Mouse (Mus musculus): ENCODE measurements around the gene Mgmt.

Mgmt gene

DNA sequence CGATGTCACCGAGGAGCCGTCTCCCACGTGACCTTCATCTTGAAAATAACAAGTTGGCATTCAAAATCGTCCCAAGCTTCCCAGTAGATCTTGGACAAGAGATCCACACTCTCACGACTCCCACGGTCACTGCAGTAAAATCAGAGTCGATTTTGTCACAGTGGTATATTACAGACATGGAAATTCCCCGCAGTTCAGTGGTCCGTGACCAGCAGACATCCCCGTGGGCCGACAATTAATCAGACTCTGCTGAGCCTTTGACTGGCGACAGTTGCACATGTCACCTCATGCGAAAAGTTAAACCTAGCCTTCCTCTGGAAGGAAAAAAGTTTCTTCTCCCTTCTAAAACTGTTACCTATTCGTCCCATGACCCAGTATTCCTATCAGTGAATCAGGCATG is 106.8 kb downstream of the Mgmt start:
- no peak for DNase-seq (ENCODE audit: low read depth, low spot score)

DNA sequence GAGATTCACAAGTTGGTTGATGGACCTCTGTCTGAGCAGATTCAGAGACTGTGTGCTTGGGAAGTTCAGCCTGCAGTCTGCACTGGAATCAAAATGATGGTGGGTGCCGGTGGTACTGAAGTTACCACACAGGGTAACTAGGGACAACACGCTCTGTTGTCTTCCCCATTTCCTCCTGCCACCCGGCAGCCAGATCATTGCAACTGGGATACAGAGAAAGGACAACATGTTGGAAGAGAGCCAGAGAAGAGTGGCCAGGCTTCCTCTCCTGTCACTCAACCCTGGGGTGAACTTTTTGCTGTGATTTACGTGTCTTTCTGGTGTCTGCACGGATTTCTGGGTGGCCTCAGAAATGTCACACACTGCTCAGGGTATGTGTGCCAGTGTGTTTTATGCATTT is 107.4 kb downstream of the Mgmt start:
- no peak for DNase-seq (ENCODE audit: low read depth, low spot score)

DNA sequence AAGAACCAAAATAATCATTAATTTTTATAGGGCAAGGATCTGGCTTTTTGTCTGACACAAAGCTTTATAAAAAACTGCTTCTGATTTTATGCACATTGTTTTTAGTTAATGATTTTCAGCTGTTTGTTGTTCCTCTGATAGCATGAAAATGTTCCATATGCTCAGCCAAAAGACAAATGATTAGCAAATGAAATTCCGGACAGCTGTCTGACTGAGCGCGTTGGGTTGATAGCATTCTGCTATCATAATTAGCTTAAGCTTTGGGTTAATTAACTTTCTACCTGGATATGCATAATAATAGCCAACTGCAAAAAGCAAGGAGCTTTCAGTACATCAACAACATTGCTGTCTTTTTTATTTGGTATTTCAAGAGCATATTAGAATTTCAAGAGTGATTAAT is 108.0 kb downstream of the Mgmt start:
- DNase-seq (ENCODE audit: low read depth, low spot score), result no peak

DNA sequence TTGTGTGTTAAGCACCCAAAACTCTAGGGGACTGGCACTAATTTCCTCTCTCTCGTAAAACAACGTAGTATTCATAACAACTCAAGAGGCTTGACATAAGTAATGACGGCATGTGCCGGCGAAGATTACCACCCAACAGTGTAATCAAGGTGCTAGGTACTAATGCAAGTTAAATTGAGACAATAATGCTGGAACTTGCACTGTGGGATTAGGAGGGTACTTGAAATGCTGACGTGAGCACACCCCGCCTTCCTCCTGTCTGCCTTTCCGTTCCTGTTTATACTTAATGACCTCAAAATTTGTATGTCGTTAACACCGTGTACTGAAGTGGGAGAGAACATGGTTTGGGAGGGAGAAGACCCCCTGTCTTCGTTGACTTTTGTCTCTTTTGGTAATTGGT is 110.9 kb downstream of the Mgmt start:
- no peak for DNase-seq (ENCODE audit: low read depth, low spot score)

DNA sequence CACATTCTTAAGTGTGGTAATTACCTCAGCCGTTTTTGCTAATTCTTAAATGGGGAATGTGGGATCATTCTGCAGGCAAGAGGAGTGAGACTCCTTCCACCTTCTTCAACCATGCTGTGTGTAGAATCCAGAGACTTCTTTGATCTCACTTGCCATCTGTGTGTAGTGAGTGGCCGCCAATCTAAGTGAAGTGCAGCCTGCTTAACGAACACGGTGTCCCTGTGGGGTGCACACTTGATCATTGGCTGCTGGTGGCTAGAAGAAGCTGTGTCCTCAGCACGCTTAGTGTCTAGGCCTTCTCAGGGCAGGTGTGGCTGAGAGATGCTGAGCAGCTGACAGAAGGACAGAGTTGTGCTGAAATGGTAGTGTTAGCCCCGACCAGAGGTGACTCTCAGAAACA is 113.9 kb downstream of the Mgmt start:
- no peak for DNase-seq (ENCODE audit: low read depth, low spot score)

DNA sequence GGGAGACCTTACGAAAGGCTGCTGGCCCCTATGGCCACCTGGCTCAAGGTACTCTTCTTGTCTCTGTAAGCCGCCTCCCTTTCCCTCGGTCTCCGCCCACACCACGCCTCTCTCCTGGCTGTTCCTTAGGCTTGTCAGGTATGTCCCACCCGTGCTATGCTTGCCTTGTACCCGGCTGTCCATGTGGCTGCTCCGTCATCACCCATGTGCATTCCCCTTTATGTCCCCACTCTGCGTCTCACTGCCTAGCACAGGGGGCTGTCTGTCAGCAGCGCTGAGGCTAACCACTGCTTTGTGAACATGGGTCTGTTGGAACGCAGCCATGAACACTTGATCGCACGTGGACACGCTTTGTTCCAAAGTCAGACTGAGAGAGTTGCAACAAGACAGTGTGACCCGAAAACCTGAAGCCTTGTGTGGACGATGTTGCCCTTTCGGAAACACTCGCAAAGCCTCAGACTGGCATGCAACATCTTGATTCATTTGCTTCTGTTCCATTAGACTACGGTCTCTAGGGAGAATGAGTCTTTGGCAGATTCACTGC is 115.4 kb downstream of the Mgmt start:
- no peak for DNase-seq (ENCODE audit: low read depth, low spot score)

DNA sequence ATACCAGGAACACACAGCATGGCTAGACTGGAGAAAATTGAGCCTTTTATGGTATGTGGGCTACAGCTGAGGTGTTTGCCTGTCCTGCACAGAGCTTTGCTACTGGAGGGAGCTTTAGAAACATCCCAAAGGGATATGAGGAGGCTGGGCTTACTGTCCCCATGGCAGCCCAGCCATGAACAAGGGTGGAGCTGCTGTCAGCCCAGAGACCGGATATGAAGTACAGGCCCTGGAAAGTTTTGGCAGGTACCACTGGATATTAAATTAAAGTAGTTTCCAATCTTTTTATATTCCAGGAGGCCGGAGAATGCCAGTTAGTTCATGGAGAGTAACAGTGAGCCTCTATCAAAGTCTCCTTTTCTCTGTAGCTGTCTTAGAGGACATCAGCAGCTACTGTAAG is 116.0 kb downstream of the Mgmt start:
- no peak for DNase-seq (ENCODE audit: low read depth, low spot score)

DNA sequence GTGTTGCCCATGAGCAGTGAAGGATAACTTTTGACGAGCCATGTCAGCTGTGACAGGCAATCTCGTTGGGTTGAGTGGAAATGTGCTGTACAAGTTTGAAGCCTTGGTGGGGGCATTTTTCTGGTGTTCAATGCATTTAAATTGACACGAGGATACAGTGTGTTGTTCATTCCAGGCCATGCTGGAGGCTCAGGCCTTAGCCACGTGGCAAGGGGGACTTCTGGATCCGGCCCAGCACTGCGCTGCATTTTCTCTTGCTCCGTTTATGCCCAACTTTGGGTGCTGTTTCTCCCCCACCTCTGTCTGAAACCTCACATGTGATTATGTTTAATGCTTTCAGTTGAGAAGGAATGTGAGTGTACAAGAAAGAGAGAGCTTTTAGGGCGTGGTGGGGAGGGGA is 118.3 kb downstream of the Mgmt start:
- DNase-seq (ENCODE audit: low read depth, low spot score), result no peak

DNA sequence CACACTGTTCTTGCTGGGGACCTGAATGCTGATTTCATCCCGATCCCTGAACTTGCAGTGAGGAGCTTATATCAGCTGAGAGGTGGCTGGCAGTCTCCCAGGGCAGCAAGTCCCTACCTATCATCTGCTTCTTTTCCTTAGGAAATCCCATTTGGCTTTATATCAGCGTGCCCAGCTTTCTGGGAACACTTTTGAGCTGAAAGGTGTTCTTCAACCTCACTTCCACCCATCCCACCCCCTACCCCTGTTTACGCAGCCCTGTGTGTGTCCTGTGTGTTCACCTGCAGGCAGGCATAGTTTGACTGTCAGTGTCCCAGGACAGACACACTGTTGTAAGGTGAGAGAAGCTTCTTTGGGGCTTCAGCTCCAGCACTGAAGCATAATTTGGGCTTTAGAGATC is 119.0 kb downstream of the Mgmt start:
- no peak for DNase-seq (ENCODE audit: low read depth, low spot score)

DNA sequence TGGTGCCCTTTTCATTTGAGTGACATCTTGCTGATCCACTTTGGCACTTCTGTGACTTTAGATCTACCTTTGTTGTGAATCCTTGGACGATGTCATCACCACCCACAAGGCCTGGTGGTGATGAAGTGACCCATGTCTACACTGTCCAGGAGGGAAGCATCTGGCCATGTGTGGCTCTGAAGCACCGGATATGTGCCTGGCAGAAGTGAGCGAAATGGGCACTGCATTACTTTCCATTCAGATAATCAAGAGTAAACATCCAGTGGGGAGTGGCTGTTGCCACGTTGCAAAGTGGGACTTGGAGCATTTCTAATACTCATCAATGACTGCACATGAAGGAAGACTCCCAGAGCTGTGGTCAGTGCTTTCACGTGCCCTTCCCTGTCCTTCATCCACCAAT is 124.2 kb downstream of the Mgmt start:
- DNase-seq (ENCODE audit: low read depth, low spot score), result no peak

DNA sequence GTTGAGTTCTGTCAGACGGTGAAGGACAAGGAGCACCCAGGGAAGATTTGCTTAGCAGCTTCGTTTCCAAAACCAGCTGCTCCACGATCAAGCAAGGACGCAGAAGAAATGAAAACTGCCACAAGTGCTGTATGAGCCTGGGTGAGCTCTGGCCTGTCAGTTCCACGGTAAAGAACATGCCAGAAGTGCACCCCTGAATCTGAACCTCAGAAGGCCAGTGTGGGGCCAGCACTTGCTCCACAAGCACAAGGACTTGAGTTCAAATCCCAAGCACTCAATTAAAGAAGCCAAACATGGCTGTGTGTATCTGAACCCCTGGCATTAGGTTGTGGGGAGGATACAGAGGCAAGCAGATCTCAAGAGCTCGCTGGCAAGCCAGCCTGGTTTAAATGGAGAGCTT is 125.8 kb downstream of the Mgmt start:
- DNase-seq (ENCODE audit: low read depth, low spot score), result no peak

DNA sequence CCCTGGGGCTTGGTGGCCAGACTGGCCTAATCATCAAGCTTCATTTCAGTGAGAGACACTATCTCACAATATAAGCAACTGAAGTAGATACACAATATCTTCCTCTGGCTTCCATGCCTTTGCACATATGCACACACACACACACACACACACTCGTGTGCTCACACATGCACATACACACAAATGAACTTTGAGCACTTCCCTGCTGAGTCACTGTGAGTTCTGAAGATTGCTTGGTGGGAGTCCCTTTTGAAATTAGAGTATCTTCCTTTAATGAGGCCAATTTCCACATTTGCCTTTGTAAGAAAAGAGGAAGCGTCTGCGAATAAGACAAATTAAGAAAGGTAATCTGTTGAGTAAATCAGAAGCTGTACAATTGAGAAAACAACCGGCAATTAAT is 136.4 kb downstream of the Mgmt start:
- no peak for DNase-seq (ENCODE audit: low read depth, low spot score)

DNA sequence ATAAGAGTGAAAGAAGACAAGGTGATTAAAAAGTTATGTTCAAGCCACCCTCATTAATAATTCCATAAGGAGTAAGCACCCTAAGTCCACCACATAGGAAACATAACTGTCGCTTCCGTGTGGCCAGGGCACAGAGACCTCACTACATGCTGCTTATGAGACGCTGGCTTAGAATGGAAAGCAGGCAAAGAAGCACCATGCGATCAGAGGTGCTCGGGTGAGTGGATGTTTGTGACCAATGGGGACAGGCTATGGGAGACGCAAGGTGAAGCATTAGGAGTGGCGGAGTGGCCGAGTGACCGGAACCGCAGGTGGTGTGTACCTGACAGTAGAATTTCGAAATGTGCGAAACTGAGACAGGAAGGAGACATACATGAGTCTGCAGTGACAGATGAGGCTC is 138.8 kb downstream of the Mgmt start:
- DNase-seq (ENCODE audit: low read depth, low spot score), result no peak

DNA sequence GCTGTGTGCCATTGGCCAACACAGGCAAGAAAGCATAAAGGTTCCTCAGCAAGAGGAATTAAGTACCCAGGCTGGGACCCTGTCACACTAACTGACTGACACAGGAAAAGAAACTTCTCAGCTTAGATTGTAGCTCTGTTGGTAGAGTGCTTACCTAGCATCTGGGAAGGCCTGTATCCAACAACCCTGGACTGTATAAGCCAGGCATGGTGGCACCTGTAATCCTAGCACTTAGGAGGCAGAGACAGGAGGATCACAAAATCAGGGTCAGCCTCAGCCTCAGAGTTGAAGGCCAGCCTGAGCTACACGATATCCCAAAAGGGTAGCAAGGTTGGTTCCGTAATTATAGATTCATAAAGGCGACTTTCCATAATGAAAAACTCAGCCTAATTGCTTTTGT is 140.6 kb downstream of the Mgmt start:
- DNase-seq (ENCODE audit: low read depth, low spot score), result no peak

DNA sequence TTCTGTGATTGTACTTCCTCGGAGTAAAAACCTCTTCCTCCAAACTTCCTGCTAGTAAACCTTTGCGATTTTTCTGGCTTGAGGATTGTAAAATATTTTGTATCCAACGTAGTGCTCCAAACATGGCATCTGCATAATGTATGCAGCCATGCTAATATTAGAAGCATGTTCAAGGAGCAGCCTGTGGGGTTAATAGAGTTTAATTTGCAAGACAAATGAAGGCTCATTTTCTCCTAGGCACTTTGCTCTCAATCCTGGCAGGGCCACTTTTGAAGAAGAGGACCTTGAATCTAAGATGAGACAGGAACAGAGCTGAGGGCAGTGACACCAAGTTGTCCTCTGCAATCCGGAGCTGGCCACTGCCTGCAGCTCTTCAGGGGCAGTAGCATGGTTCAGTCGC is 141.5 kb downstream of the Mgmt start:
- DNase-seq (ENCODE audit: low read depth, low spot score), result no peak

DNA sequence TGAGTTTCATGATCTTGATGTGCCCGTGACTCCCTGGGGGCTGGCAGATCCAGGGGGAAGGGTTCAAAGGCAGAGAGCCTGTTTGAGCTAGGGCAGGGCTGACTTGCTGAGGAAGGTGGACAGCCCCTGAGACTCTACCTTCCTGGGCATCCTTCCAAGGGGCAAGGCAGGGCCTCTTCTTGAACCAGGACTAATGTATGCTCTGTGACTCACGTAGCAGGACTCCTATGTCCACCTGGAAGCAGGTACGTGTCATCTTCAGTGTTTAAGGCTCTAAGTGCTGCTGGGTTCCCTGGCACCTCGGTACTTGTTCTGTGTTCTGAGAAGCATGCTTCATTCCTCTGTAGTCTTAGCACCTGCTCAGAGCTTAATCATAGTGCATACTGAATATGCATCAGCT is 143.1 kb downstream of the Mgmt start:
- no peak for DNase-seq (ENCODE audit: low read depth, low spot score)

DNA sequence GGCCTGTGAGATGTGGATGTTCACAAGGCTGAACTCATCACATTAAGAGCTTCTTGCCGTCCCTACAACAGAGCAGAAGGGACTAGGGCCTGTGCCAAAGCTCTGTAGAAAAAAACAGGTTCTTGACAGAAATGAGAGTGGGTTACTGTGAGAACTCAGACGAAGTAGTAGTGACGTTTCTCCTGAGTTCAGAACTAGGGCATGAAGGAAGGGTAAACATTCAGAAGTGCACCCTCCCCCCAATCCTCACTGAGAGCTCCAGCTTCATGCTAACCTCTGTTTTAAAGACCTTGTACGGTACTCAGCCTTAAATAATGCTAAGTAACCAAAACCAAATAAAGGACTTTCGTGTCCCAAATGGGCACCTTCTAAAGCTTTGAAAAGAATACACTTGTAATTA is 143.5 kb downstream of the Mgmt start:
- DNase-seq (ENCODE audit: low read depth, low spot score), result no peak

DNA sequence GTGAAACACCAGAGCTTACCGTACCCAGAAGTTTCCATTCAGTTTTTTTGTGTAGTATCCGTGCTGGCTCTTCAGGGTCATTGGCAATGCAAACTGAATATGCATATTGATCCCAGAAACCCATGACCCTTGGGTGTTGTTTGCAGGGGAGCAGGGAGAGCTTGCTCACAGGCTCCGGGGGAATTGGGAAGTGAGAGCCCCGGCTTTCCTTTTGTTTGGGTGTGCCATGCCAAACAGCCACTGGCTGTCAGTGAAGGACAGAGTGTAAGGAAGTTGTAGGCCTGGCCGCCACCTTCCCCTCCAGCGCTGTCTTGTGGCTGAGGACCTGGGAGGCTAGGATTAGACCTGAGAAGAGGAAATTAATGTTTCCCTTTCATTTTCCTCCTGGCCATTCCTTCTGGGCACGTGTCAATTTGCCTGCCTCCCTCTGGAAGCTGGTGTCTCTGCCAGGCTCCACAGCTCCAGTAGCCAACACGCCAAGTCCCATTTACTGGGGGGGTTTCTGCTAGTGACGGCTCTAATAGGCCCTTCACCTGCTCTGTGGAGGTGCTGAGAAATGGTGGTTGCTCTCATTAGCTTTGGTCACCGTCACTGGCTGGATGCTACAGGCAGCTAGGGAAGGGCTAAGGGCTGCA is 144.0 kb downstream of the Mgmt start:
- DNase-seq (ENCODE audit: low read depth, low spot score), result no peak

DNA sequence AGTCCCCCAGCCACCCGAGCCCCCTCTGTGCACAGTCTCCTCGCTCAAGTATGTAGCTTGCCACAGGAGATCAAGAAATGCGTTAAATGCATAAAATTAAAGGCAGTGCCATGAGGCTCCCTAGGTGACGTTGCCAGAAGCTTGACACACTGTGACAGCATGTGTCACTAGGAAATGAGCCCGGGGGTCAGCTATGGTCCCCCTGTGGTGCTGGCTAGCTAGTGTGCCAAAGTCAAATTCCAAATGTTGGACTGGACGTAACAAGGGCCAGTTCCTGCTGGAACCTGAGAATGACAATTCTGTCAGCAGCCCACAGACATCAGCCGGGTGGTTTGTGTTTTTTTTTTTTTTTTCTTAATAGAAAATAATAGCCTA is 144.5 kb downstream of the Mgmt start:
- DNase-seq (ENCODE audit: low read depth, low spot score), result no peak

DNA sequence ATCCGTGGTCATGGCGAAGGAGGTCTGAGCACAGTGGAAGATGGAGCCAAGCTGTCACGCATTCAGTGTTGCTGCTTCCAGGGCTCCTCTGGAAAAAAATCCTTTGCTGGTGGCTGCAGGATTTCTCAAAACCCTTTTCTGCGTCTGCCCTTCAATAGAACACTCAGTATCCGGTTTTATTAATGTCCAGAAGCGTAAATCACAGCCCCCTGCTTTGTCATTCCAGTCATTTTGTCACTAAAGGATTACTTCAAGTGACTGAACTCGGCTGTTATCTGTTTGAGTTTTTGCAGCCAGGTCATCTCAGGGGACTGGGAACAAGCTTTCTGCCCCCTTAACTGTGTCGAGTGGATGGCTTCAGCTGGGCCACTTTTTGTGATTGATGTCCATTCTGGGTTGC is 146.2 kb downstream of the Mgmt start:
- no peak for DNase-seq (ENCODE audit: low read depth, low spot score)

DNA sequence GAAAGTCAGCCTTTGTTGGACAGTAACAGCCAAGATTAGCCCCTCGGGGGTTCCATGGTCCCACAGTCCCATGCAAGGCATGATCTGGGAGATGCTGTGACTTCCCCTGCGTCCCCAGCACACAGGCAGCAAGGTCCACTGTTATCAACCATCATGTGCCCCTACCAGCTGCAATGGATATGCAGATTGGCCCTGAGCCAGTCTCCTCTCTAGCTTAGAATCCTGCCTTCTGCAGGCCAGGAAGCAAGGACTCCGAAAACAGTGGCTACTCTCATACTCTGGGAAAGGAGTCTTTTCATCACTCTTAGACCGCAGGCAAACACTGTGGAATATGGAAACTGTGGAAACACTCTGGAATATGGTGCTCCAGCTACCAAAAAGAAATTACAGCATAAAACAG is 152.5 kb downstream of the Mgmt start:
- DNase-seq (ENCODE audit: low read depth, low spot score), result no peak

DNA sequence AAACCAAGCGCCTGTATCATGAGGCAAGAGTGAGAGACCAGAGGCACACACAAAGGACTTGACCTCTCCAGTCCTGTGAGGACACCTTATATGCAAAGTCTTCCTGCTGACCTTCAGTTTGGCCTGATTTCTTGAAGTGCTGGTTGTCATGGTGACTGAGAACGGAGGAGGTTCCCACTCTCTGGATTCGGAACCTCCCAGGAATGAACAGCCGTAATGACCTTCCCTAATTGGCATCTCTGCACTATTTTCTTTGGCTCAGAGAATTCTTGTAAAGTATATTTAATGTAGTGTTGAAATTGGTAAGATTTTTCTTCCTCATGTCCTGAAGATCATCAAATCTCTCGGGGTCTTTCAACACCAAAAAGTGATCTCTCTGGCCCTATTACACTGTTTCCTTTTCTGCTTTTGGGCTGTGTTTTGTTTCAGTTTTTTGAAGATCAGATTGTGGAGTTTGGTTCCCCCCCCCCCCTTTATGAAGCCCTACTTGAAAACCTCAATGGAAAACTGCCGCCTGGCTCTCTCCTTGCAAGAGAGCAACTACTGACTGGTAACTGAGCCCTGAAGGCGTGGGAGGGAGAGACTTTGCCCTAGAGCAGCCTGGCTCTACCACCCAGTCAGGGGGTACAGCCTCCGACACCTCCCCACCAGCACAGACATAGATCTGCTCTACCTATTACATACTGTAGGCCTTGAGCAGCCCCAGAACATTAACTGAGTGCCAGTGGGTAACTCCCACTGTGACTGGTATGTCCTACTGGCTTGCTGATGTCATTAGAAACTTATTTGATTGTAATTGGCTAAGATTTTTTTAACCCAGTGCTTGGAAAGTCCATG is 153.9 kb downstream of the Mgmt start:
- no peak for DNase-seq (ENCODE audit: low read depth, low spot score)

DNA sequence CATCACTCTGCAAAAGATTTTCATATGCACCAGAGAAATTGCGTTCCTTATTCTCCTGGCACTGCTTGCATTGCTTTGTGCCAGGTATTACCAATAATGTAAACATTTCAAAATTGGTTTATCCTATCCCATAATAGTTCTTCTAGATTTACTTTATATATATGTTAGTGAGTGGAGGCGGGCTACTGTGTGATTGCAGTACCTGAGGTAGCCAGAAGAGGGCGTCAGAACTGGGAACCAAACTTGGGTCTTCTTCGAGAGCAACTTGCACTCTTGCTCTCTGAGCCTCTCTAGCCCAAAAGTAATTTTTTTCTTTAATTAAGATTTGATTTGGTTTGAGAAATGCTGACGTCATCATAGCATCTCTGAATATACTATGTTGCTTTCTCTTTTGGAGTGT is 159.9 kb downstream of the Mgmt start:
- no peak for DNase-seq (ENCODE audit: low read depth, low spot score)

All from CD4-positive, CD25-positive, alpha-beta regulatory T cell, adult 2 months (primary cell).